Mouse (Mus musculus): ENCODE results near the gene Uty. TPM values are rescaled to one million over a fixed set of nuclear protein-coding genes. Genes with fewer than 3 reads are reported as not detected.

Gene Uty
- polyA plus RNA-seq, 1 experiment from 2014 or later: 8.0 TPM

Other genes with a start within 250 kb of the Uty start
- 26.4 and 35.0 TPM in 2 replicates for gene Eif2s3y, start 235.2 kb downstream of the Uty start, polyA plus RNA-seq (2015; fragmentation: Nextera tagmentation; extraction: Ambion mirVana)
- gene Ddx3y, start 40.9 kb upstream of the Uty start, polyA plus RNA-seq (2015; fragmentation: Nextera tagmentation; extraction: Ambion mirVana): 15.9 and 16.8 TPM in 2 replicates
- not detected in 2 replicates for gene Usp9y, start 214.0 kb upstream of the Uty start, polyA plus RNA-seq (2015; fragmentation: Nextera tagmentation; extraction: Ambion mirVana)